Mouse (Mus musculus): ENCODE measurements around the gene Ric8a. TPM values are rescaled to one million over a fixed set of nuclear protein-coding genes. Genes with fewer than 3 reads are reported as not detected.
A peak's percentile ranks its signal among the peaks of the same experiment; 100 is the strongest.

Ric8a gene
- polyA plus RNA-seq, 1 experiment from 2014 or later: 88.5 TPM

DNA sequence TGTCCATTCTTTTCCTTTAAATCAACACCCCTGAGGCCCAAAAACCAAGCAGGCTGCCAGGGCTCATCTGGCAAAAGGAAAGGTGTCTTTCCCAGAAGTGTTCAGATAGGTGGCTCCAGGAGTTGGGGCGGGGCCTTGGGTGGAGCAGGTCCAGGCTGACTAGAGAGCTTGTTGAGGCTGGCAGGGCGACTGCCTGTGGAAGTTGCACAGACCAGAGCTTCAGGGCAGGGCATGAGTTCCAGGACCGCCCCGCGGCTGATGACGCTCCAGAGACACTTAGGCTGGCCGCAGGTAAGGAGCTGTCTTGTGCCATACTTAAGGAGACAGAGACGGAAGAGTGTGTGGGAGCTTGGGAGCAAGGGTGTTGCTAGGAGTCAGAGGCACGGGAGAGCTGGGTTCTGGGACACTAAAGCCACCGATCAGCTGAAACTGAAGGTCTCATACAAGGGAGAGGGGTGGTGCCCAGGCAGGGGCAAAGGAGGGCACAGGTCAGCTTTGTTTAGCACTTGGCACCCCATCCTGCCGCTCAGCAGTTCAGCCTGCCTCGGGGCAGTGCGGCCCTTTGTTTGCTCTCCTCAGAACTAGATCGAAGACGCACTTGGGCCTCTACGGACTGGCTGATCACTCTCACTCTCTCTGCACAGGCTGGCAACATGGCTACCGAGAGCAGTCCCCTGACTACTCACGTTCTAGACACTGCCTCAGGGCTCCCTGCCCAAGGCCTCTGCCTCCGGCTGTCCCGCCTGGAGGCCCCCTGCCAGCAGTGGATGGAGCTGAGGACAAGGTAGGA, 21.6 kb upstream of the Ric8a start, which contains the start of gene Urah:
TSS of gene Urah (plus strand) at position 51 of the 790 bp plus-strand sequence.
- 49% methylated on average over 20 of the region's 20 CpGs for WGBS
- Histone ChIP-seq H3K4me1 (no peaks in the 10 kb centered on the region), H3K4me3 (no peak within 1 kb of the TSS), H3K36me3 (no peaks in the 10 kb centered on the region), H3K9ac (no peak within 1 kb of the TSS), H3K27ac (no peak within 1 kb of the TSS), H3K9me3 (replicated peaks) (no peaks in the 10 kb centered on the region), H3K27me3 (no peaks in the 10 kb centered on the region; the same call in 1 of the 2 replicates), H3K4me2 (replicated peaks) (no peak within 1 kb of the TSS)
- ATAC-seq (ENCODE audit: low FRiP score): no peak

DNA sequence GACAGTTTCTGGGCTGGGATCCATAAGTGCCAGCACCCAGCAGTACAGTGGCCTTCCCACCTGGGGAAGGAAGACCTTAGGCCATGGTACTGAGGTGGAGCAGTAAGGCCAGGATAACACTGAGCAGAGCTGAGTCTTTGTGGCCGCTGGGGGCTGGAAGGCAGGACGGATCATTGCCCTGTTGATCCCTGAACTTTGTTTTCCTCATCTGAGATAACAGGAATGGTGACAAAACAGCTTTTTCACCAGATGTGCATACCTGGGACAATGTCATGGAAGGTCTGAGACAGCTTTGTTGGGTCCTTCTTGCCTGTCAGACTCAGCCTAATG, 21.0 kb upstream of the Ric8a start:
- 81% methylated on average over 2 of the region's 2 CpGs for WGBS
- H3K9me3 ChIP-seq (replicated peaks): no peaks in the 10 kb centered on the region
- no peak overlapping the region for H3K4me3 ChIP-seq
- H3K4me1 ChIP-seq: no peaks in the 10 kb centered on the region
- no peak for ATAC-seq (ENCODE audit: low FRiP score)
- H3K36me3 ChIP-seq: no peaks in the 10 kb centered on the region
- no peak overlapping the region for H3K4me2 ChIP-seq (replicated peaks)
- H3K27me3 ChIP-seq: no peaks in the 10 kb centered on the region; the same call in 1 of the 2 replicates
- H3K27ac ChIP-seq: no peak overlapping the region
- no peak overlapping the region for H3K9ac ChIP-seq

GRCm38 (mm10) chr7:140836243-140837115, 20.3 kb upstream of the Ric8a start:
- H3K36me3 ChIP-seq: no peaks in the 10 kb centered on the region
- no peak for ATAC-seq (ENCODE audit: low FRiP score)
- no peak overlapping the region for H3K9ac ChIP-seq
- H3K9me3 ChIP-seq (replicated peaks): no peaks in the 10 kb centered on the region
- H3K27me3 ChIP-seq: peaks cover 4% of the 10 kb centered on the region
- no peak overlapping the region for H3K4me2 ChIP-seq (replicated peaks)
- no peak overlapping the region for H3K4me3 ChIP-seq
- WGBS: 87% methylated on average over 9 of the region's 9 CpGs
- H3K27ac ChIP-seq: no peak overlapping the region
- no peaks in the 10 kb centered on the region for H3K4me1 ChIP-seq

- no peak overlapping the region for H3K27ac ChIP-seq
- H3K4me2 ChIP-seq (replicated peaks): no peak overlapping the region
- no peak overlapping the region for H3K9ac ChIP-seq
- 65% methylated on average over 5 of the region's 5 CpGs for WGBS
- H3K4me1 ChIP-seq: no peaks in the 10 kb centered on the region
- ATAC-seq (ENCODE audit: low FRiP score): no peak
- H3K36me3 ChIP-seq: no peaks in the 10 kb centered on the region
- no peaks in the 10 kb centered on the region for H3K9me3 ChIP-seq (replicated peaks)
- no peak overlapping the region for H3K4me3 ChIP-seq
- peaks cover 9% of the 10 kb centered on the region for H3K27me3 ChIP-seq
Observed at GRCm38 (mm10) chr7:140839556-140839955, 17.2 kb upstream of the Ric8a start.

DNA sequence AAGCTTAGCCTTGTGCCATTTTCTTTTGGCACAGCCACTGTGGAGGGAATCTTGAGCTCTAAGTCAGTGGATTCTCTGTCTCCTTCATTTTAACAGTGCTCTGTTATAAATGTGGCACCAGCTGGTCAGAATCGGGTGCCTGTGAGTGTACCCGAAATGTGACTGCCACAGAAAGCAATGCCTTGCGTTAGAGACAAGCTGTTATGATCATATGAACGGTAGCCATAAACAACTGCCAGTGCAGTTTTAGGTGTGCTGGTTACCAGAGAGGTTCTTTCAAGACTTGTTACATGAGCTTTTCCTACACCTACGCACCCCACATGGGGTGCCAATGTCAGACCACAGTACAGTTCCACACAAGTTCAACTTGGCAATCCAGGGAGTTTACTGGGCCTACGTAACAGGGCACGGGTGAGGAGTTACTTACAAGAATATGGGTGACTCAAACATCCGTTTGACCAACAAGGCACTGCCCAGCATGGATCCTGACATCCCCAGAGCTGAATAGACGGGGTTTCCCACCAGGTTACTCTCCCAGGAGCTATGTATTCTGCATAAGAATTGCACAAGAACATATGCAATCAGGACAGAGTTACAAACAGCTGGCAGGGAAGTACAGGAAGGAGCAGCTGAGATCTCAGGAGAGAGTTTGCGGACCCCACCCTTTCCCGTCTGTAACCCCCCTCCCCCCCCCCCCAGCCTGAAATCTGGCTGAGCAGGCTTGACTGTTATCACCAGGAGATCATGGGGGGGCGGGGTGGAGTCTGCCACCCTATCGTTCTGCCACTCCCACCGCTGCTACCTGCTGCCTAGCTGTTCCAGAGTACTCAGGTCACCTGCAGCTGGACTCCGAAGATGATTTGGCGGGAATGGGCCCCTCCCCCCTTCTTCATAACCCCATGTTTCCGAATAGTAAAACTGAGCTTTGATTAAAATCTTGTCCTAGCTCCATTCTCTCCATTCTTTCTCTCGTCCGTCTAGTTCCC, 15.7 kb upstream of the Ric8a start:
- no peak overlapping the region for H3K4me3 ChIP-seq
- ATAC-seq (ENCODE audit: low FRiP score): no peak
- no peaks in the 10 kb centered on the region for H3K36me3 ChIP-seq
- H3K4me1 ChIP-seq: no peaks in the 10 kb centered on the region
- H3K9me3 ChIP-seq (replicated peaks): no peaks in the 10 kb centered on the region
- H3K4me2 ChIP-seq (replicated peaks): no peak overlapping the region
- WGBS: 48% methylated on average over 18 of the region's 19 CpGs
- no peak overlapping the region for H3K27ac ChIP-seq
- no peak overlapping the region for H3K9ac ChIP-seq
- H3K27me3 ChIP-seq: peaks cover 15% of the 10 kb centered on the region

- no peak overlapping the region for H3K4me2 ChIP-seq (replicated peaks)
- H3K9ac ChIP-seq: no peak overlapping the region
- WGBS: 78% methylated on average over 7 of the region's 7 CpGs
- no peaks in the 10 kb centered on the region for H3K4me1 ChIP-seq
- H3K27me3 ChIP-seq: peaks cover 19% of the 10 kb centered on the region
- no peak for ATAC-seq (ENCODE audit: low FRiP score)
- H3K9me3 ChIP-seq (replicated peaks): no peaks in the 10 kb centered on the region
- H3K27ac ChIP-seq: no peak overlapping the region
- H3K4me3 ChIP-seq: no peak overlapping the region
- H3K36me3 ChIP-seq: no peaks in the 10 kb centered on the region
Observed at GRCm38 (mm10) chr7:140843806-140844205, 13.0 kb upstream of the Ric8a start.

- no peaks in the 10 kb centered on the region for H3K36me3 ChIP-seq
- H3K9ac ChIP-seq: no peak within 1 kb of the TSS
- ATAC-seq (ENCODE audit: low FRiP score): peak; percentile 74
- peaks cover 19% of the 10 kb centered on the region for H3K27me3 ChIP-seq
- H3K27ac ChIP-seq: no peak within 1 kb of the TSS
- H3K4me2 ChIP-seq (replicated peaks): no peak within 1 kb of the TSS
- H3K4me3 ChIP-seq: no peak within 1 kb of the TSS
- no peaks in the 10 kb centered on the region for H3K9me3 ChIP-seq (replicated peaks)
- H3K4me1 ChIP-seq: no peaks in the 10 kb centered on the region
- WGBS: 28% methylated on average over 14 of the region's 14 CpGs
Observed at GRCm38 (mm10) chr7:140844905-140845665, 11.7 kb upstream of the Ric8a start, which contains the start of gene Scgb1c1. Scgb1c1 (plus strand) TSS chr7:140845547.

GRCm38 (mm10) chr7:140845683-140846082, 11.1 kb upstream of the Ric8a start:
- Histone ChIP-seq H3K27me3 (peaks cover 19% of the 10 kb centered on the region), H3K27ac (no peak overlapping the region), H3K9ac (no peak overlapping the region), H3K36me3 (no peaks in the 10 kb centered on the region), H3K4me2 (replicated peaks) (no peak overlapping the region), H3K4me1 (no peaks in the 10 kb centered on the region), H3K9me3 (replicated peaks) (no peaks in the 10 kb centered on the region), H3K4me3 (no peak overlapping the region)
- WGBS: 63% methylated on average over 4 of the region's 4 CpGs
- no peak for ATAC-seq (ENCODE audit: low FRiP score)

DNA sequence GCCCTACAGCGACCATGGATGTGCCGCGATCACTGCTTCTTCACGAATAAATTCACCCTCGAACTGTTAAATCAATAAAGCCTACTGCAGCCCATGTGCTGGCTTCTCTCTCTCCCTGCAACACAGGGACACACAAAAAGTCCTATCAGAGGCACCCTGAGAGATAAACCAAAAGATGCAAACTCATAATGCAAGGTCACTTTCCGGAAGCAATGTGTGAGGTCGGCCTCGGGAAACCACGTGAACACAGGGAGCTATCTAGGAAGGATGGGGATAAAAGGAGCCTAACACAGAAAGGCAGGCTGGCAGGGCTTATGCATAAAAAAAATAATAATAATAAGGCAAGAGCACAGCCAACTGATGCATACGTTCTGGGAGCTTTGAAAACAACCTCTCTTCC, 10.1 kb upstream of the Ric8a start:
- no peaks in the 10 kb centered on the region for H3K4me1 ChIP-seq
- no peak overlapping the region for H3K4me3 ChIP-seq
- no peak for ATAC-seq (ENCODE audit: low FRiP score)
- no peak overlapping the region for H3K4me2 ChIP-seq (replicated peaks)
- no peaks in the 10 kb centered on the region for H3K9me3 ChIP-seq (replicated peaks)
- no peak overlapping the region for H3K27ac ChIP-seq
- WGBS: 89% methylated on average over 10 of the region's 10 CpGs
- no peak overlapping the region for H3K9ac ChIP-seq
- H3K36me3 ChIP-seq: peaks cover 4% of the 10 kb centered on the region
- peaks cover 12% of the 10 kb centered on the region for H3K27me3 ChIP-seq

DNA sequence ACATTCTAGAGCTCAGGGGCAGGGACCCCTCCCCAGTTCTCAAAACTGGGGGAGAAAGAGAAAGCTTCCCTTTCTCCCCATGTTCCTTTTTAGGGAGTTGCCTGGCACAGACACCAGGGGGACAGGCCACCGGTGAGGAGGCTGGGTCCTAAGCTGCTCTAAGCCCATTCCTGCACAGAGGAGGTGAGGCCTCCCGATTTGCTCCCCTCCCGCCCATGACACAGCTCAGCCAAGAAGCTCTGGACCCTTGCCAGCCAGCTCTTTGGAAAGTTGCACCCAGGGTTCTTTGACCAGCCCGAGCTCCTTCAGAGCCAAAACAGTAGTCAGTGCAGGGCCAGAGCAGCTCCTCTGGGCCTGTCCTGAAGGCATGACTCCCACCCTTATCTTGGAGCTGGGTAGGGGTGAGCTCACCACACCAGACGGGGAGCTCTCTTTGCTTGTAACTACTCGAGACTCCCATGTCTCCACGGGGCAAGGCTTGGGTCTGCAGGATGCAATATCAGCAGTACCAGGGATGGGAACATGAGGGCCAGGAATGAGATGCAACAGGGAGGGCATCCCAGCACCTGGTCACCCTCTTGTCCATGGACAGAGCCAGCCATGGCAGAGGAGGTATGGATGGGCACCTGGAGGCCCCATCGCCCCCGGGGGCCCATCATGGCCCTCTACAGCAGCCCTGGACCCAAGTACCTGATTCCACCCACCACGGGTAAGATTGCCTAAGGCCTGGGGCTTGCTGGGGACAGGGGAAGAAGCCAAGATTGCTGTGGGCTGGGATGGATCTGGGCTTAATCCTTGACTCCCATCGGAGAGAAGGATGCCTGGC, 8.8 kb upstream of the Ric8a start, which contains the start of gene Odf3:
TSS of gene Odf3 (plus strand) at position 51 of the 826 bp plus-strand sequence.
- H3K27me3 ChIP-seq: peaks cover 9% of the 10 kb centered on the region; the same call in 1 of the 2 replicates
- H3K9me3 ChIP-seq (replicated peaks): no peaks in the 10 kb centered on the region
- no peak within 1 kb of the TSS for H3K27ac ChIP-seq
- H3K36me3 ChIP-seq: peaks cover 17% of the 10 kb centered on the region
- 76% methylated on average over 11 of the region's 11 CpGs for WGBS
- H3K4me1 ChIP-seq: no peaks in the 10 kb centered on the region
- no peak within 1 kb of the TSS for H3K4me3 ChIP-seq
- no peak within 1 kb of the TSS for H3K4me2 ChIP-seq (replicated peaks)
- no peak for ATAC-seq (ENCODE audit: low FRiP score)
- no peak within 1 kb of the TSS for H3K9ac ChIP-seq
